Mouse (Mus musculus) embryonic facial prominence, embryonic 11.5 days (tissue): ENCODE data around the gene Camk1. TPM values are rescaled to one million over a fixed set of nuclear protein-coding genes. Genes with fewer than 3 reads are reported as not detected.

Experiments used
- ATAC-seq: fragments of 200-750 bp; cut with Nextera tagmentation; replicated peaks from 2 replicates; pipeline ENCODE4 v1.8.0; 2017; ENCODE audit warnings: low read depth; ENCODE audit not compliant: insufficient number of reproducible peaks, low FRiP score, low TSS enrichment
- DNase-seq: peaks from one replicate; pipeline ENCODE4 v3.0.0-alpha.2; 2015; ENCODE audit warnings: low spot score
- H3K27ac ChIP-seq: fragments of 300-500 bp; sonication (generic); replicated peaks from 2 replicates; pipeline ENCODE4 v1.5.1; 2014; ENCODE audit warnings: mild to moderate bottlenecking, low read depth, low read length, control low read depth
- H3K27me3 ChIP-seq: fragments of 300-500 bp; sonication (generic); 2 replicates; pipeline ENCODE4 v1.6.1; 2014; ENCODE audit warnings: mild to moderate bottlenecking, low read length, moderate library complexity, mixed read lengths; ENCODE audit not compliant: control insufficient read depth, insufficient read depth
- H3K36me3 ChIP-seq: fragments of 300-500 bp; sonication (generic); replicated peaks from 2 replicates; pipeline ENCODE4 v1.6.1; 2014; ENCODE audit warnings: low read depth, mild to moderate bottlenecking, low read length, moderate library complexity, mixed read lengths; ENCODE audit not compliant: control insufficient read depth, insufficient read depth
- H3K4me1 ChIP-seq: fragments of 300-500 bp; sonication (generic); 2 replicates; pipeline ENCODE4 v1.6.1; 2014; ENCODE audit warnings: low read length, mixed read lengths; ENCODE audit not compliant: control insufficient read depth, insufficient read depth
- H3K4me2 ChIP-seq: fragments of 300-500 bp; sonication (generic); 2 replicates; pipeline ENCODE4 v1.6.1; 2014; ENCODE audit warnings: low read depth, mild to moderate bottlenecking, control low read depth, low read length, moderate library complexity
- H3K4me3 ChIP-seq: fragments of 300-500 bp; sonication (generic); 2 replicates; pipeline ENCODE4 v1.5.1; 2014; ENCODE audit warnings: low read depth, low read length, control low read depth
- H3K9ac ChIP-seq: fragments of 300-500 bp; sonication (generic); replicated peaks from 2 replicates; pipeline ENCODE4 v1.6.1; 2014; ENCODE audit warnings: mild to moderate bottlenecking, control low read depth, low read length
- H3K9me3 ChIP-seq: fragments of 300-500 bp; sonication (generic); replicated peaks from 2 replicates; pipeline ENCODE4 v1.6.1; 2016; ENCODE audit warnings: mild to moderate bottlenecking, low read length, inconsistent platforms, mixed read lengths; ENCODE audit not compliant: control insufficient read depth
- WGBS: fragments of 180-500 bp; shearing (Covaris S2); extraction: QIAGEN DNeasy Blood & Tissue Kit; methylation state at CpG from one replicate; pipeline ENCODE4 v1.1.7; 2014; 5-methylcytosine and 5-hydroxymethylcytosine counted together
- polyA plus RNA-seq: library from polyadenylated mRNA; unstranded; fragments of >200 nt; fragmentation: Nextera tagmentation; extraction: Ambion mirVana; gene quantifications from 2 replicates; pipeline ENCODE4 v1.2.1, GENCODE M21; 2014

The Camk1 gene
- polyA plus RNA-seq, 1 experiment from 2014 or later: 73.5 TPM

GRCm38 (mm10) chr6:113384351-113384927 is 40.7 kb upstream of the Camk1 start:
- whole genome bisulfite sequencing: 88% methylated on average over 8 of the region's 8 CpGs
- Histone ChIP-seq H3K9me3 (no peaks in the 10 kb centered on the region), H3K4me2 (no peak overlapping the region), H3K4me3 (no peak overlapping the region), H3K4me1 (no peaks in the 10 kb centered on the region), H3K27ac (no peak overlapping the region), H3K9ac (no peak overlapping the region), H3K36me3 (peaks cover 20% of the 10 kb centered on the region), H3K27me3 (no peaks in the 10 kb centered on the region)
- DNase-seq (no peak), ATAC-seq (no peak)

GRCm38 (mm10) chr6:113380480-113380879 is 36.7 kb upstream of the Camk1 start:
- Histone ChIP-seq H3K9ac (no peak overlapping the region), H3K4me3 (no peak overlapping the region), H3K4me2 (no peak overlapping the region), H3K36me3 (peaks cover 16% of the 10 kb centered on the region), H3K27me3 (no peaks in the 10 kb centered on the region), H3K27ac (no peak overlapping the region), H3K9me3 (no peaks in the 10 kb centered on the region), H3K4me1 (no peaks in the 10 kb centered on the region)
- ATAC-seq (no peak), DNase-seq (no peak)
- WGBS: 96% methylated on average over 11 of the region's 11 CpGs

- no peaks in the 10 kb centered on the region for H3K9me3 ChIP-seq
- no peak for ATAC-seq
- no peak overlapping the region for H3K27ac ChIP-seq
- WGBS: 87% methylated on average over 6 of the region's 6 CpGs
- peak overlapping the region; percentile 54; the same call in 1 of the 2 replicates for H3K4me2 ChIP-seq
- H3K9ac ChIP-seq: no peak overlapping the region
- H3K4me1 ChIP-seq: no peaks in the 10 kb centered on the region
- H3K36me3 ChIP-seq: peaks cover 11% of the 10 kb centered on the region
- no peaks in the 10 kb centered on the region for H3K27me3 ChIP-seq
- H3K4me3 ChIP-seq: peak overlapping the region; percentile 88
- no peak for DNase-seq
Measured at GRCm38 (mm10) chr6:113379246-113379645, 35.5 kb upstream of the Camk1 start.

DNA sequence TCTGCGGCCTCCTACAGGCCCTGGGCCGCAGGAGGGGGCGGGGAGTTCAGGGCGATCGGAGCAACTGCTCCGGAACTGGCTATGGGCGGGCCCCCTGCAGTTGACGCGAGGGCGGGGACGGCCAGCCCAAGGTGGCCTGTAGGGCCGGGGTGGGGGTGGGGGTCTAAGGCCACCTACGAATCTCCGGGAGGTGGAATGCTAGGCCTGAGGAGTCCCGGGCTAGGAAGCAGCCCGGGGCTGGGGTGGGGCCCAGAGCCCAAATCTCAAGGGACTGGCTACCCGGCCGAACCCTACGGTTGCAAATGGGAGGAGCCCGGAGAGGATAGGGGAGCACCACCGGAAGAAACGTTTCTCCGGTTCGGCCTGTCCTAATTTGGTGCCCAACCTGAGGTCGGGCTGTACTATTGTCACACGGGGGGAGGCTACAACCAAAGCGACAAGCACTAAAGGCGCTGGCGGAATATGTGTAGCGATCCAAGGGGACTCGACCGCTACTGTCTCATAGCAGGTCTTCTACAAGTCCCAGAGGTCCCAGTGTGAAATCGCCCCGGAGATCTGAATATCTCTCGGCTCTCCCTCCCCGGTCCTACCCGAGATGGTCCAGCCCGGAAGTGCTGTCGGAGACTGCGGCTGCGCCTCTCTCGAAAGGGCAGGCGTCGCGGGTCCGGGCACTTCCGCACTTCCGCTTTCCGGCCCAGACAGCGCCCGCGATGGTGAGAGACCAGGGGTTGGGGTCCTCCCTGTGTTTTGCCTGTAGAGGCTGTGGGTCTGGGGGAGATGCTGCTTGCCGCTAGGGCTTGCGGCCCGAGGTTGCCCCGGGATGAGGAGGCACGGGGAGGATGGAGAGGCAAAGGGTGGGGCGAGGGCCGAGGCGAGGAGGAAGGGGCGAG is 34.0 kb upstream of the Camk1 start, which contains the start of the genes Tada3 and Arpc4:
Gene Tada3, minus strand, starts transcription at position 388 of the 890 bp plus-strand sequence.
Gene Arpc4, plus strand, starts transcription at position 620 of the 890 bp plus-strand sequence.
- Histone ChIP-seq H3K27ac (peak within 1 kb of the TSS; percentile 82), H3K9ac (peak within 1 kb of the TSS; percentile 87), H3K4me1 (no peaks in the 10 kb centered on the region), H3K4me2 (peak within 1 kb of the TSS; percentile 54), H3K9me3 (no peaks in the 10 kb centered on the region), H3K4me3 (peak within 1 kb of the TSS; percentile 88), H3K27me3 (no peaks in the 10 kb centered on the region), H3K36me3 (peaks cover 5% of the 10 kb centered on the region)
- under 1% methylated on average over 61 of the region's 61 CpGs for WGBS
- DNase-seq (peak; percentile 95), ATAC-seq (peak; percentile 96)

DNA sequence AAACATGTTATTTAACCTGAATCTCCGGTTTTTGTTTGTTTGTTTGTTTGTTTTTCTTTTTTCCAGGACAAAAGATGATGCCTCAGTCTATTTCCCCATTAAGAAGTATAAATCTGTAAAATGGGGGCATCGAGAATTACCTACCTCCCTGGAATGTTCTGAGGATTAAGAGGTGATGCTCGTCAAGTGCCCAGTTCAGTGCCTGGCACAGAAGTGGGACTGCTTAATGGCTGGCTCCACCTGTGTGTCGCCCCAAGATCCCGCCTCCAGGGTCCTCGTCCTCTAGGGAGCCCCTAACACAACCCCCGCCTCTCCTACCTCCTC is 33.4 kb upstream of the Camk1 start:
- ATAC-seq (no peak; the same call in 1 of the 2 replicates), DNase-seq (no peak)
- Histone ChIP-seq H3K27ac (peak overlapping the region; percentile 82), H3K4me3 (peak overlapping the region; percentile 88), H3K4me1 (no peaks in the 10 kb centered on the region), H3K36me3 (peaks cover 7% of the 10 kb centered on the region), H3K27me3 (no peaks in the 10 kb centered on the region), H3K4me2 (peak overlapping the region; percentile 54), H3K9ac (peak overlapping the region; percentile 87), H3K9me3 (no peaks in the 10 kb centered on the region)
- 9% methylated on average over 7 of the region's 7 CpGs for WGBS

- Histone ChIP-seq H3K27me3 (no peaks in the 10 kb centered on the region), H3K4me1 (no peaks in the 10 kb centered on the region), H3K4me2 (no peak overlapping the region), H3K9me3 (no peaks in the 10 kb centered on the region), H3K4me3 (no peak overlapping the region), H3K36me3 (peaks cover 7% of the 10 kb centered on the region), H3K9ac (no peak overlapping the region), H3K27ac (no peak overlapping the region)
- ATAC-seq: no peak
- 93% methylated on average over 4 of the region's 4 CpGs for WGBS
- DNase-seq: no peak
Measured at GRCm38 (mm10) chr6:113373491-113373890, 29.7 kb upstream of the Camk1 start.

DNA sequence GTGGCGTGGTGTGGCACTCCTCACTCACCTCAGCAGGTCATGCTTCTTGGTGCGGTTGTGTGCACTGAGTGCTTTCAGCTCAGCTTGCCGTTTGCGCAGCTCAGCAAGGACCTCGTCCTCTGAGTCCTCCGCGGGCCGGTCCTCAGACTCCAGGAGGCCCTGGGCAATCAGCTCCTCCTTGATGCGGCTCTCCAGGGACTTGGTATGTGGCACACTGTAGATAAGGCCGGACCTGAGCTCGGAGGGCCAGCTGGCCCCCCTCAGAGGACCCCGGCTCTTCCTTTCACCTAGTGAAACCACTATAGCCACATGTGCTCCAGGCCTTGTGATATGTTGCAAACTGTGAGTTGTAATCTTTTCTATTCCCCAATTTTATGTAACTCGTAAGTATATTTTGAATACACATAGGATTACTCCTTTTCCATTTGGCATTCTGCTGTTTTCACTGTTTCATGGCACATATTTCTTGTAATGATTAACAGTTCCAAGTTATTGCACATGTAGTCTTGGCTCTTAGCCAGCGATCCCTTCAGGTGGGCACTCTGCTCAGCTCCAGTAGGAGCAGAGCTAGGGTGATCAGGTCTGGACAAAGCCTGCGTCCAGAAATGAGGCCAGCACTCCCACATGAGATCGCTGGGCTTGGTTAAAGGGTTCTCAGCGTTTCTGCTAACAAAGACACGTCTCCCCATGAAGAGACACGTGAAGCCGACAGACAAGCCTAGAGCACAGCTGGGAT is 26.6 kb upstream of the Camk1 start:
- no peak overlapping the region for H3K4me3 ChIP-seq
- no peaks in the 10 kb centered on the region for H3K27me3 ChIP-seq
- no peaks in the 10 kb centered on the region for H3K4me1 ChIP-seq
- no peak for ATAC-seq
- H3K4me2 ChIP-seq: no peak overlapping the region
- no peak overlapping the region for H3K27ac ChIP-seq
- 92% methylated on average over 20 of the region's 20 CpGs for WGBS
- DNase-seq: no peak
- peaks cover 7% of the 10 kb centered on the region for H3K36me3 ChIP-seq
- no peaks in the 10 kb centered on the region for H3K9me3 ChIP-seq
- no peak overlapping the region for H3K9ac ChIP-seq
